Mouse (Mus musculus): ENCODE measurements at regions not wholly inside any gene's neighbourhood (a gene's known extent, or its start where the extent isn't known, plus 50 kb on each side); places are given as distances from the start of the nearest gene placed in this dataset.

DNA sequence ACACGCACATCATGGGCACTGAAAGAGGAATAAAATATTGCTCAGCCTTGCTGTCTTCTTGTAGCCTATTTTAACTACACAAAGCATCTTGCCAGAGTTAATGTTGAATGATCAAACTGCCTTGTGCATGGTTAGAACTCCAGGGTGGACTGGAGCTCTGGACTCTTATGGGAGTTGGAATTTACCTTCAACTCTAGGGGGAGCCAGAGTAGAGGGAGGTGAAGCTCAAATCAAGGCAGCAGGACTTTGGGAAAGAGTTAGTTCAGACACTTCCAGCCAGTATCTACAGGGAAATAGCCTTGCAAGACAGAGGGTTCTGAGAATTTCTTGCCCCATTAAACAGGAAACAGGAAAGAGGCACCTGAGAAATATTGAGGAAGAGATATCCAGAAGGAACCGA lies 505.3 kb downstream of the Fat4 start:
- 59% methylated on average over 2 of the region's 2 CpGs for WGBS

DNA sequence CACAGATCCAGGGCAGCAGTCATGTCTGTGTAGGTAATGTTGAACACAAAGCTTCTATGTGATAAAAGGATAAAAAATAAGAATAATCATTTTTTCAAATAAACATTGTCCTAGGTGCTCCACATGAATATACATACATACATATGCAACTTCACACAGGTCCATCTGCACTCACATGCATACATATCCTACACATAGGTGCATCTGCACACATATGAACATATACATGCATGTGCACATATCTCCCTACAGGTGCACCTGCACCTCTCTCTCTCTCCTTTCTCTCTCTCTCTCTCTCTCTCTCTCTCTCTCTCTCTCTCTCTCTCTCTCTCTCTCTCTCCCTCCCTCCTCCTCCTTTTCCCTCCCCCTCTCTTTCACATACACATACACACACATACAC lies 509.9 kb downstream of the Fat4 start:
- H3K4me1 ChIP-seq (ENCODE audit: control insufficient read depth, insufficient read depth, insufficient read length), result no peaks in the 10 kb centered on the region
- no peaks in the 10 kb centered on the region for H3K36me3 ChIP-seq (ENCODE audit: control insufficient read depth, insufficient read depth, low read length)
- no peak overlapping the region for H3K27ac ChIP-seq (ENCODE audit: insufficient read depth, low read length)
- H3K27me3 ChIP-seq (ENCODE audit: control insufficient read depth, insufficient read depth, low read length), result no peaks in the 10 kb centered on the region
- no peak for DNase-seq (ENCODE audit: low read depth in 1 of 2, low spot score in 2 of 2)
- H3K4me3 ChIP-seq (ENCODE audit: extremely low read depth, insufficient read depth, insufficient read length), result no peak overlapping the region
- TF ChIP-seq POLR2A (IDR thresholded peaks at IDR 0.05; ENCODE audit: low read depth, low read length), result no peak
- no peak for TF ChIP-seq CTCF (IDR thresholded peaks at IDR 0.05; ENCODE audit: extremely low read depth, insufficient read depth, insufficient read length, insufficient replicate concordance)

More for the DNA sequence above, 505.3 kb downstream of the Fat4 start:
- no peak for DNase-seq (ENCODE audit: low read depth in 1 of 2, low spot score in 2 of 2)
- no peaks in the 10 kb centered on the region for H3K36me3 ChIP-seq (ENCODE audit: control insufficient read depth, insufficient read depth, low read length)
- H3K4me1 ChIP-seq (ENCODE audit: control insufficient read depth, insufficient read depth, insufficient read length), result no peaks in the 10 kb centered on the region
- H3K4me3 ChIP-seq (ENCODE audit: extremely low read depth, insufficient read depth, insufficient read length), result no peak overlapping the region
- H3K27me3 ChIP-seq (ENCODE audit: control insufficient read depth, insufficient read depth, low read length), result no peaks in the 10 kb centered on the region
- H3K27ac ChIP-seq (ENCODE audit: insufficient read depth, low read length), result no peak overlapping the region
- TF ChIP-seq POLR2A (IDR thresholded peaks at IDR 0.05; ENCODE audit: low read depth, low read length), result no peak
- no peak for TF ChIP-seq CTCF (IDR thresholded peaks at IDR 0.05; ENCODE audit: extremely low read depth, insufficient read depth, insufficient read length, insufficient replicate concordance)

DNA sequence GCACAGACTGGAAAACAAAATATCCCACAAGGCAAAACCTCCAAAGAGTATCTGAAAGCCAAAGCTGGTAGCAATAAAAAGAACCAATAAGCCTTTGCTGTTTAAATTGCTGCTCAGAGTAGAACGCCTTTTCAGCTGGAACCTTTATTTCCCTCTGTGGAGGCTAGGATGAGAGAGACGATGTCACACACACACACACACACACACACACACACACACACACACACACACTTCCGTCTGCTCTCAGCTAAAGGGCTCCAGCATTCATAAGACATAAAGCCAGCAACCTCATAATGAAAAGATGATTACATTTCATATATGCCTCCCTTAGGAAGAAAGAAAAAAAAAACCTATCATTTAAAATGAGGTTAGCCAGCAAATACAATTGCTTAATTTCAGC lies 510.5 kb downstream of the Fat4 start:
- H3K4me3 ChIP-seq (ENCODE audit: extremely low read depth, insufficient read depth, insufficient read length), result no peak overlapping the region
- WGBS, result 80% methylated on average over 3 of the region's 3 CpGs
- no peaks in the 10 kb centered on the region for H3K36me3 ChIP-seq (ENCODE audit: control insufficient read depth, insufficient read depth, low read length)
- H3K4me1 ChIP-seq (ENCODE audit: control insufficient read depth, insufficient read depth, insufficient read length), result no peaks in the 10 kb centered on the region
- DNase-seq (ENCODE audit: low read depth in 1 of 2, low spot score in 2 of 2), result no peak
- H3K27me3 ChIP-seq (ENCODE audit: control insufficient read depth, insufficient read depth, low read length), result no peaks in the 10 kb centered on the region
- H3K27ac ChIP-seq (ENCODE audit: insufficient read depth, low read length), result no peak overlapping the region
- TF ChIP-seq POLR2A (IDR thresholded peaks at IDR 0.05; ENCODE audit: low read depth, low read length), result no peak
- no peak for TF ChIP-seq CTCF (IDR thresholded peaks at IDR 0.05; ENCODE audit: extremely low read depth, insufficient read depth, insufficient read length, insufficient replicate concordance)

DNA sequence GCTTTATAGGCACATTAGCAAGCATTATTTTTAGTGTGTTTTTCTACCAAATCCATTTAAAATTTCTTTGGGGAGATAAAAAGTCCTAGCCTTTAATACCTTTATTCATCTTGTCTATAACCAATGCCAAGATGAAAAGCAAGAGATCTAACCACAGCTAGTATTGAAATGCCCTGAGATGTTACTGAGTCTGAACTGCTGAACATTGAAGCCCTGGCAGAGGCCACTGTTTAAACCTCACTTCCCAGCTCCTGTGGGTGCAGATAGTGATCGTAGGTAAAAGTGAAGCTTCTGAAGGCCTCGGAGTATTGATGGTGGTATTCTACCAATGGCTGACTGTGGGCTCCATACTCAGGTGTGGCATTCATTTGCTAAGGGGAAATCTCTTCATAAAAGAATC lies 510.9 kb downstream of the Fat4 start:
- Histone ChIP-seq H3K27ac (ENCODE audit: insufficient read depth, low read length) (no peak overlapping the region), H3K4me1 (ENCODE audit: control insufficient read depth, insufficient read depth, insufficient read length) (no peaks in the 10 kb centered on the region), H3K36me3 (ENCODE audit: control insufficient read depth, insufficient read depth, low read length) (no peaks in the 10 kb centered on the region), H3K27me3 (ENCODE audit: control insufficient read depth, insufficient read depth, low read length) (no peaks in the 10 kb centered on the region), H3K4me3 (ENCODE audit: extremely low read depth, insufficient read depth, insufficient read length) (no peak overlapping the region)
- no peak for DNase-seq (ENCODE audit: low read depth in 1 of 2, low spot score in 2 of 2)
- TF ChIP-seq CTCF (IDR thresholded peaks at IDR 0.05; ENCODE audit: extremely low read depth, insufficient read depth, insufficient read length, insufficient replicate concordance) (no peak), POLR2A (IDR thresholded peaks at IDR 0.05; ENCODE audit: low read depth, low read length) (no peak)
- WGBS, result 89% methylated on average over 2 of the region's 2 CpGs

DNA sequence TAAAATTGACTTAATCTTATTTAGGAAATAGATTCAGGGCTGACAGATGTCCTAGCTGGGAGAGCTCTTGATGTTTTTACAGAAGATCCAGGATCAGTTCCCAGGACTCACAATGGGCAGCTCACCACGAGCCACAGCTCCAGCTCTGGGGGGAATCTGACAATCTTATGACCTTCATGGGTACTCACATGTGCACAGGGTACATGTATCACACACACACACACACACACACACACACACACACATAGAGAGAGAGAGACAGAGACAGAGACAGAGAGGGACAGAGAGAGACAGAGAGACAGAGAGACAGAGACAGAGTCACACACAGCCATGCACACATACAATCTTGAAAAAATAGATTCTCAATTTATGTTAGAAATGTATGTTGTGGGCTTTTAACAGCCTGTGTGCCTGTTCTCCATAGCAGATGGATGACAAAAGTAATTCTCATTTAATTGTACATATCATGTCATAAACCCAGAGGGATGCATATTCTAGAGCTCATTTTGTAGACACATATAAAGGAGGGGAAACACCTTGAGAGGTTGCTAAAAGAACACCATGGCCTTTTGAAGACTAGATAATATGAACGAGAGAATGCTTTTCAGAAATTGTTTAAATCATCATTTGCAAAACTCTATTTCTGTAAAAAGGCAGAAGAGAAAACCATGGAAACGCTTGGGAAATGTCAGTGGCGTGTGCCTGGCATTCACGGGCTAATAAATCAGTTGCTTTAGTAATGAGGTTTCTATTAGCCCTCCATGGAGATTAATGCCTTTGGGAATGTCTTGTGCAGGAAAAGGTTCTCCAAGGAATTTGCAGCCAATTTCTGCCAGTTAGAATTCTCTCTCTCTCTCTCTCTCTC lies 538.3 kb downstream of the Fat4 start:
- no peak for DNase-seq (ENCODE audit: low read depth in 1 of 2, low spot score in 2 of 2)
- H3K36me3 ChIP-seq (ENCODE audit: control insufficient read depth, insufficient read depth, low read length), result no peaks in the 10 kb centered on the region
- H3K27ac ChIP-seq (ENCODE audit: insufficient read depth, low read length), result no peak overlapping the region
- H3K4me3 ChIP-seq (ENCODE audit: extremely low read depth, insufficient read depth, insufficient read length), result no peak overlapping the region
- H3K27me3 ChIP-seq (ENCODE audit: control insufficient read depth, insufficient read depth, low read length), result no peaks in the 10 kb centered on the region
- 81% methylated on average over 5 of the region's 5 CpGs for WGBS
- TF ChIP-seq CTCF (IDR thresholded peaks at IDR 0.05; ENCODE audit: extremely low read depth, insufficient read depth, insufficient read length, insufficient replicate concordance) (no peak), POLR2A (IDR thresholded peaks at IDR 0.05; ENCODE audit: low read depth, low read length) (no peak)
- H3K4me1 ChIP-seq (ENCODE audit: control insufficient read depth, insufficient read depth, insufficient read length), result no peaks in the 10 kb centered on the region

DNA sequence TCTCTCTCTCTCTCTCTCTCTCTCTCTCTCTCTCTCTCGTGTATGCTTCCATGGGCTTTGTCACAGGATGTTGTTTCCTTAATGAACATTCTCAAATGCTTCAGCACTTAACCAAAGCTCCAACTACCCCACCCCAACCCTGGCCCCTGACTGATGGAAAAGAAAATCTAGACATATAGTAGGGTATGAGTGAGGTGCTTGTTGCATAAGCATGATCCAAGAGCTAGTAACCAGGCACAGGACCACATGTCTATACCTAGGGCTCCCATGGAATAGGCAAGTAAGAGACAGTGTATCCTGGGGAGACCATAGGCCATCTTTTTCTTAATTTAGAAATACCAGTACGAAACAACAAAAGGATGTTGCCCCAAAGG lies 538.9 kb downstream of the Fat4 start:
- TF ChIP-seq POLR2A (IDR thresholded peaks at IDR 0.05; ENCODE audit: low read depth, low read length) (no peak), CTCF (IDR thresholded peaks at IDR 0.05; ENCODE audit: extremely low read depth, insufficient read depth, insufficient read length, insufficient replicate concordance) (no peak)
- H3K27ac ChIP-seq (ENCODE audit: insufficient read depth, low read length), result no peak overlapping the region
- no peaks in the 10 kb centered on the region for H3K4me1 ChIP-seq (ENCODE audit: control insufficient read depth, insufficient read depth, insufficient read length)
- WGBS, result 63% methylated on average over 2 of the region's 2 CpGs
- no peaks in the 10 kb centered on the region for H3K27me3 ChIP-seq (ENCODE audit: control insufficient read depth, insufficient read depth, low read length)
- no peak overlapping the region for H3K4me3 ChIP-seq (ENCODE audit: extremely low read depth, insufficient read depth, insufficient read length)
- DNase-seq (ENCODE audit: low read depth in 1 of 2, low spot score in 2 of 2), result no peak
- H3K36me3 ChIP-seq (ENCODE audit: control insufficient read depth, insufficient read depth, low read length), result no peaks in the 10 kb centered on the region

DNA sequence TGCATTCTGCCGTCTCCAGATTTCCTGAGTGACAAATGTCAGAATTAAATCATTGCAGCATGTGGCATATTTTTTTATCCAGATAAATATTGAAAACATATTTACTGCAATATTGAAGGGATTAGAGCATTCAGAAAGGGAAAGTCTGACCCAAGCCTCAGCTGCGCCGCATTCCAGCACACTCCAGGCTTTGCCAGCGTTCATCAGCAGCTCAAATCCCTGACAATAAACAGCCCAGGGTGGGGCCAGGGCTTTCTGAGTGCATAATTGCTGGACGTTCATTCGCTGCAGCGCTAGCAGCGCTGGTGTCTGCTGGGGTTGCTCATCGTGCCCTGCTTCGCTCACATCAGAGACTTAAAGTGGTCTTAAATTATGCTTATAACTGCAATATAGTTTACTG lies 556.6 kb downstream of the Fat4 start:
- DNase-seq (ENCODE audit: low read depth in 1 of 2, low spot score in 2 of 2), result no peak
- WGBS, result 85% methylated on average over 10 of the region's 10 CpGs
- Histone ChIP-seq H3K27me3 (ENCODE audit: control insufficient read depth, insufficient read depth, low read length) (no peaks in the 10 kb centered on the region), H3K36me3 (ENCODE audit: control insufficient read depth, insufficient read depth, low read length) (no peaks in the 10 kb centered on the region), H3K4me3 (ENCODE audit: extremely low read depth, insufficient read depth, insufficient read length) (no peak overlapping the region), H3K27ac (ENCODE audit: insufficient read depth, low read length) (no peak overlapping the region), H3K4me1 (ENCODE audit: control insufficient read depth, insufficient read depth, insufficient read length) (no peaks in the 10 kb centered on the region)
- no peak for TF ChIP-seq CTCF (IDR thresholded peaks at IDR 0.05; ENCODE audit: extremely low read depth, insufficient read depth, insufficient read length, insufficient replicate concordance)

Measured in spleen, adult 2 months (tissue).